Mouse (Mus musculus) induced T-regulatory cell, adult 2 months (primary cell): ENCODE results near the gene Ccnq.
"Not testable (repeated sequence)": the region's sequence is repeated elsewhere in the genome, so short reads cannot be mapped to it uniquely, and the experiment has no call there.

Experiments used
- DNase-seq: peaks from one replicate; pipeline ENCODE4 v3.0.0-alpha.2; 2012; ENCODE audit warnings: low read depth

The Ccnq gene

DNA sequence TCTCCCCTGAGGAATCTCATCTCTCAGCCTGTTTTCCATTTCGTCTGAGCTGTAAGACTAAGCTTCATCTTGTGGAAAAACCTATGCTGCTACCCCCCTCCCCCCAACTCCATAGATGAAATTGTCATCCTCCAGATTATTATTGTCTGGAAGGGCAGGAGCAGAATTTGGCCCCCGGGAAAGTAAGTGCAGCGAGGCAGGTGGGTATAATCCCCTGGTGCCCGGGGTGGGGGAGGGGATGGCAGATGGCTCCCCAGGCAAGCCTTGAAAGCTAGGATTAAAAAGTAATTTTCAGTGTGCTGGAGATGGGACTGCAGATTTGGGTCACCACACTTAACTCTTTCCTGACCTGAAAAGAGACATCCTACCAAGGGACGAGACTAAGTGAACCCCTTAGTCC is 10.7 kb upstream of the Ccnq start:
- DNase-seq, result no peak

GRCm38 (mm10) chr11:78761086-78761485 is 9.6 kb upstream of the Ccnq start:
- no peak for DNase-seq

DNA sequence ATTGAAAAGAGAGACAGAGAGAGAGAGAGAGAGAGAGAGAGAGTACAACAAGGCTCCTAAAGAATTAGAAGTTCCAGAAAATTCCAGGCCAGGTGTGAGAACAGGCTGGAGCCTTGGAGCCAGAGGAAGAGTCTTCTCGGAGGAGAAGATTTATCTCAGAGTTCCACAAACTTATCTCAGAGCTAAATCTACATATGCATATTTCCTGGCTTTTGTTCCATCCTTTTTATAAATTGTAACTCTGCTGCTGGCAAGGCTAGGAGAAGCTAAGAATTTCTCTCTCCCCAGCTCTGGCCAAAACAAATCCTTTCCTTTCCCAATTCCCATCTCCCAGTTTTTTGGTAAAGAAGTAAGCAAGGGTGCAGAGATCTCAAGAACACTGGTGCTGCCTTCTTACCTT is 3.8 kb upstream of the Ccnq start:
- DNase-seq, result no peak

GRCm38 (mm10) chr11:78754177-78754576 is 2.6 kb upstream of the Ccnq start:
- not testable (repeated sequence) for DNase-seq

DNA sequence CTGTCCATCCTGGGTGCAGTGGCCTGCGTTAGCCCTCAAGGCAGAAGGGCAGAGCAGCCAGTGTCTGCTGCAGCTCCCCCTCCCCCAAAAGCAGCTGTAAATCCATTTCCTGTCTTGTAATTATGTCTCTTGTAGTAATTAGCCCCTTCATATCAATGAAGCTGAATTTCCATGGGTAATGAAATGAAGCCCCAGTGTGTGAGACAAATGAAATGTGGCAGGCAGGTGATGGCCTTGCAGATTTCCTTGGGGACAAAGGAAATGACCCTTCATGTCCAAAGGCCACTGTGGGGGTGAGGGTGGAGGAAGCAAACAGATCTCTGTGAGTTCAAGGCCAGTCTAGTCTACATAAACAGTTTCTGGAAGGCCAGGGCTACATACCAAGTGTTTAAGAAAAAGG is 1.7 kb upstream of the Ccnq start:
- DNase-seq, result no peak

DNA sequence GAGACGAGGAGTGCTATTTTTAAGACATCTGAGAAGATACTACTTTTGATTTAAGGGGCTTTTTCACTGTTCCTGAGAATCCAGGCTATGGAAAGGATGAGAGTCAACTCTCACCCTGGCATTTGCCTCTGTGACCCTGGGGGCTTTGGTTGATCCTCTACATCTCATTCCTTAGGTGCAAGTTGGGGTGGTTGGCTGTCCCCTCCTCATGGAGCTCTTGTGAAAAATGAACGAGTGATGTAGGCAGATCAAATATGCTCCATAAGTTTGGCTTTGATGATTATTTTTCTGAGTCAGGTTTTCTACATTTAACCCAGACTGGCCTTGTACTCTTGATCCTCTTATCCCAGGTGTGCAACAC is 294 bp upstream of the Ccnq start:
- DNase-seq, result no peak

GRCm38 (mm10) chr11:78746264-78746663 is 5.3 kb downstream of the Ccnq start:
- DNase-seq, result no peak

- DNase-seq, result no peak
These were observed 6.1 kb downstream of the Ccnq start for GRCm38 (mm10) chr11:78745475-78745874.

DNA sequence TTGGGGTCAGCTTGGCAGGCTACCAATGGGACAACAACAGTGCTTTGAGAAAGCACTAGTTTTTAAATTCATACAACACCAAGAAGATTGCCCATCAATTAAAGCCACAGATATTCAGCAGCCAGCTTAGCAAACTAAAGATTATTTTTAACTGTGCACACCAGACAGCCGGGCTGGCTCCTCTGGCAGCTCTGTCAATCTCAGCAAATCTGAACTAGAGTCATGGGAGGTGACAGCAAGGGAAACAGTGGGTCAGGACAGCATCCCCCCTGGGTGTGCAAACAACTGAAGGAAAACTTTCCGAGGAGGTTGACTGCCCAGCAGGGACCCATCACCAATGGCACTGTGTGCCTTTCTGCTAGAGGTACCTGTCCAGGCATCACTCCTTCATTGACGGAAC is 9.1 kb downstream of the Ccnq start:
- no peak for DNase-seq

- DNase-seq, result no peak
These were observed 9.6 kb downstream of the Ccnq start for GRCm38 (mm10) chr11:78741958-78742357.

DNA sequence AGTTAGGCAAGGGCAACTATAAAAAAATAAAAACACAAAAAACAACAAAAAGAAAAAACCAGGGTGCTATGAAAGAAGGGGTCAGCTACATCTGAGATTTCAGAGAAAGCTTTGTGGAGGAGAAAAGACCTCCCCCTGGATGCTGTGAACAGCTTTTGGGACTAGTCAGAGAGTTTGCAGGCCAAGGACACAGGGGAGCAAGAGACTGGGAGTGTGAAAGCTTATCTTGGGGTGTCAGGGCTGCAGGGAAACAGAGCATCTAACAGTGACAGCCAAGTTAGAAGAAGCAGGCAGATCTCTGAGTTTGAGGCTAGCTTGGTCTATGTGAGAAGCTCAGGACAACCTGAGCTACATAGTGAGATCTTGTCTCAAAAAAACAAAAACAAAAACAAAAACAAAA is 12.2 kb downstream of the Ccnq start:
- DNase-seq, result no peak

DNA sequence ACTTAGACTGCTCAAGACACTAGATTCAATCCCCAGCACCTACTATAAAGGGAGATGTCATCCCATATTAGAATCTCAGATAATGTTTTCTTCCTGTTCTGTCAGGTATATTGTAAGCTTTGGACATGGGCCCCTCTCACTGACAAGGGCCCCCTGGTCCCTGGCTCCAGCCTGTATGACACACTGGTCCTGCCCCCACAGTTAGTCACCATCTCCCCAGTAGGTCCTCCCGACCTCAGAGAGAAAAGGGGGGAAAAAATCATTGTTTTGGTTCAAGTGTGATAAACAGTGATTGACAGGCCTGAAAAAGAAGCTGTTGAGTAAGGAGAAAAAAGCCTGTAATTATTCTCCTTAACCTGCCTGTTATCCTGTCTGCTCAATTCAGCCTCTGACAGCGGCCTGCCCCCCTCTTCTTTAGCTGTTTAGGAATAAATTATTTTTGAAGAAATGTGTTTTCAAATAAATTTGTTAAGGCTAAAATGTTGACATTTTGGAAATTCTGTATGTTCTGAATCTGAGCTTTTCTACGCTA is 14.6 kb downstream of the Ccnq start:
- no peak for DNase-seq

DNA sequence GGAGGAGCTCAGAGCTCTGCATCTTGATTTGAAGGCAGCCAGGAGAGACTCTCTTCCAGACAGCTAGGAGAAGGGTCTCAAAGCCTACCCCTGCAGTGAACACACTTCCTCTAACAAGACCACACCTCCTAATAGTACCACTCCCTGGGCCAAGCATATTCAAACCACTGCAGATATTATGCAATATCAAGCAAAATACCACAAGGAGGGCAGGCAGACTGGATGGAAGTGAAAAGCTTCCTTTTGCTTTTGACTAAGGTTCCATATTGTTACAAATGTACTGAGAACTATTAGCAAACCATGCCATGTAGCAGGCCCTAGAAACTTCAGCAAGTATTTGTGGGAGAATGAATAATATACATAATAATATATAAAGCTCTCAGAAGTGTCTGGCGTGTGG is 16.4 kb downstream of the Ccnq start:
- no peak for DNase-seq

- DNase-seq, result no peak
These were observed 18.9 kb downstream of the Ccnq start for GRCm38 (mm10) chr11:78732619-78733018.

GRCm38 (mm10) chr11:78730902-78731301 is 20.6 kb downstream of the Ccnq start:
- peak; percentile 15 for DNase-seq

GRCm38 (mm10) chr11:78728041-78728440 is 23.5 kb downstream of the Ccnq start:
- no peak for DNase-seq

DNA sequence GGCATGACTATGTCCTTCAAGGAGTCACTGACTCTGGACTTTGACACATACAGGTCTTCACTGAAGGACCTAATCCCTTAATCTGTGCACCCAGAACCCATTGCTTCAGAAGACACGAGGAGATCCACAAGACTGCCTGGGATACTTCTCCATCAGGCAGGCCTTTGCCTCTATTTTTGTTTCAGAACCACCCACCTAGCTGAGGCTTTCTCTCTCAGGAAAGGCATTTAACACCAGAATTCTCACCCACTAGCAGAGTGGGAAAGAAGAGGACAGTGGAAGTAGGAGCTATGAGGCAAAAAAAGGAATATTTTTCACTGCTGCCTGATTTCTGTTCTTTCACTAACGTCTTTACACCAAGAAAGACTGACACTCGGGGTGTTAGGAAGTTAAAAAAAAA is 25.2 kb downstream of the Ccnq start:
- no peak for DNase-seq

GRCm38 (mm10) chr11:78724792-78725191 is 26.7 kb downstream of the Ccnq start:
- DNase-seq, result no peak

DNA sequence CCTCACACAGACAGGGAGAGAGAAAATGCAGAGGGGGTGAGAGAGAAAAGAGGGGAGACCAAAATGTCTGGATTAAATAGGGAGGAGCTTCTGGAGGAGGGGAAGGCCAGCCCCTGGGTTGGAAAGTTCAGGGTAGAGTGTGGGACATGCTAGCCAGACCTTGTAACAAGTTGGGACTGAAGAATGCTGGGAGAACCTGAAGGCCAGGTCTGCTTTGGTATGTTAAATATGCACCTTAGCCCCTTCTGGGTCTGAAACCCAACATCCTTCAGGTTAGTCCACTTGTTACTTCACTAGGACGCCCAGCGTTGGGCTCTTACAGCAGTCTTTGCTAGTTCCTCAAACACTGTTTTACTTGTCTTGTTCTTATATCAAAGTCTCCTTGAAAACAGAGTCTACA is 30.1 kb downstream of the Ccnq start:
- DNase-seq, result no peak

- DNase-seq, result no peak
These were observed 33.9 kb downstream of the Ccnq start for GRCm38 (mm10) chr11:78717655-78718054.

DNA sequence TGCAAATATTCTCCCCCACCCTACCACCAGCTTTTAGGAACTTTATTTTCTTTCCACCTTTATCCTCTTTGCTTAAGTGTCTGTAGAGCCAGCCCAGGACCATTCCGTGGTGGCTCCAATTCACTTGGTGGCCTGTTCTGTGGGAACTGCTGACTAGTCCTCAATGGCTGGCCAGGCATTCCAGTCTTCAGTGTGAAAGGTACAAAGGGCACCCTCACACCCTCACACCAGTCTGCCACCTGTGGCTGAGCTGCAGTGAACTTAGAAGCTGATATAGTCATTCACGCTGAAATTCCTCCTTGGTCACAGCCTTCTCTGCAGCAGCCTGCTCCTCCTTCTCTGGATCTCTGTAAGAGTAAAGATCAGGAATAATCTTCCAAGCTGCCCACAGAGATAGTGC is 42.9 kb downstream of the Ccnq start:
- DNase-seq, result no peak

DNA sequence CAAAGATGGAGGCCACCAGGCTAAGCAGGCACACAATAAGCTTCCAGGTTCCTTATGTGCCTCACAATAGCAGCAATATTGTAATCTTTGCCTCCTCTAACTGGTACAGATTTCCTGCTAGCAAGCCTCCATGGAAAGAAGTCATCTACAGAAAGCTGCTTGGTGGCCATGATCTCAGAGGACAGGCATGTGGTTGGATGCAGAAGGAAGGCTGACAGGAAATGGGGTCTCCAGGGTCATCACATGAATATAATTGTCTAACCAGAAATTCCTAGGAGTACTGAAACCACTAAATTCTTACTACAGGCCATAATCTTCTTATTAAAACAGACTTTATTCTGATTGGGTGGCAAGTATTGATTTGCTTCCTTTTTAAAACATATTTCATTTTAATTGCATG is 45.5 kb downstream of the Ccnq start:
- no peak for DNase-seq

DNA sequence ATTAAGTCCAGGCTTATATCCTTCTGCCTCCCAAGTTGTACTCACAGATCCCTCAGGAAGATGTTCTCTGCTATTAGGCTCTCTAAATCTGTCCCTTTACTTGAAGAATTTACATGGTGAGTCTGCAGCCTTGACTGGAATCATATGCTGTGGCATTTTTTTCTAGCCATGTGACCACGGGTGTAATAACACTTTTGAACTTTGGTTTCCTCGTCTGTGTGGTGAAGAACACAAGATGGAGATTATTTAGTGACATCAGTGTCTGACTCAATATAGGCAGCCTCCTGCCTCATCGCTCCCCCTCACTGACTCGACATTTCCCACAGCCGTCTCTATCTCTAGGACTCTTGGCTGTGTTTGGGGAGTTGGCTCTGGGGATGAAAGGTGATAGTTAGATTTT is 48.4 kb downstream of the Ccnq start:
- DNase-seq, result no peak

- no peak for DNase-seq
These were observed 49.2 kb downstream of the Ccnq start for GRCm38 (mm10) chr11:78702319-78702718.
